Mouse (Mus musculus): ENCODE data around the gene Fkbp1a. TPM values are rescaled to one million over a fixed set of nuclear protein-coding genes. Genes with fewer than 3 reads are reported as not detected.
A peak's percentile ranks its signal among the peaks of the same experiment; 100 is the strongest.

The Fkbp1a gene
- polyA plus RNA-seq (2012; rRNA removed), result 33.4 and 37.1 TPM in 2 replicates

GRCm38 (mm10) chr2:151542323-151543062 is at the start of gene Fkbp1a:
Fkbp1a (plus strand) TSS chr2:151542483.
- H3K27ac ChIP-seq (ENCODE audit: insufficient read depth, low read length), result peak within 1 kb of the TSS; percentile 88
- no peaks in the 10 kb centered on the region for H3K27me3 ChIP-seq (ENCODE audit: control insufficient read depth, insufficient read depth, low read length)
- peak within 1 kb of the TSS; percentile 97 for H3K4me3 ChIP-seq (ENCODE audit: extremely low read depth, insufficient read depth, insufficient read length)
- TF ChIP-seq CTCF (IDR thresholded peaks at IDR 0.05; ENCODE audit: extremely low read depth, insufficient read depth, insufficient read length, insufficient replicate concordance) (no peak), POLR2A (IDR thresholded peaks at IDR 0.05; ENCODE audit: low read depth, low read length) (peak; percentile 70; the same call in 1 of the 2 replicates)
- peaks cover 10% of the 10 kb centered on the region; the same call in 1 of the 2 replicates for H3K4me1 ChIP-seq (ENCODE audit: control insufficient read depth, insufficient read depth, insufficient read length)
- DNase-seq (ENCODE audit: low read depth in 1 of 2, low spot score in 2 of 2), result peak; percentile 72 to 95
- H3K36me3 ChIP-seq (ENCODE audit: control insufficient read depth, insufficient read depth, low read length), result peaks cover 3% of the 10 kb centered on the region
- under 1% methylated on average over 85 of the region's 93 CpGs for WGBS

- 2% methylated on average over 68 of the region's 73 CpGs for WGBS
- Histone ChIP-seq H3K4me3 (ENCODE audit: extremely low read depth, insufficient read depth, insufficient read length) (peak within 1 kb of the TSS; percentile 93), H3K27ac (ENCODE audit: insufficient read depth, low read length) (0 out of 2 replicates have a peak within 1 kb of the TSS, but pooled peaks have one; percentile 7), H3K4me1 (ENCODE audit: control insufficient read depth, insufficient read depth, insufficient read length) (no peaks in the 10 kb centered on the region), H3K27me3 (ENCODE audit: control insufficient read depth, insufficient read depth, low read length) (no peaks in the 10 kb centered on the region), H3K36me3 (ENCODE audit: control insufficient read depth, insufficient read depth, low read length) (peaks cover 9% of the 10 kb centered on the region)
- peak; percentile 83 to 86 for DNase-seq (ENCODE audit: low read depth in 1 of 2, low spot score in 2 of 2)
- TF ChIP-seq POLR2A (IDR thresholded peaks at IDR 0.05; ENCODE audit: low read depth, low read length) (peak; percentile 81), CTCF (IDR thresholded peaks at IDR 0.05; ENCODE audit: extremely low read depth, insufficient read depth, insufficient read length, insufficient replicate concordance) (peak; percentile 95)
Measured at GRCm38 (mm10) chr2:151494035-151494803, 48.1 kb upstream of the Fkbp1a start, which contains the start of gene Nsfl1c. Nsfl1c (plus strand) TSS chr2:151494182.

GRCm38 (mm10) chr2:151498358-151498757 is 43.9 kb upstream of the Fkbp1a start:
- H3K27me3 ChIP-seq (ENCODE audit: control insufficient read depth, insufficient read depth, low read length), result no peaks in the 10 kb centered on the region
- no peak overlapping the region for H3K27ac ChIP-seq (ENCODE audit: insufficient read depth, low read length)
- H3K36me3 ChIP-seq (ENCODE audit: control insufficient read depth, insufficient read depth, low read length), result peaks cover 23% of the 10 kb centered on the region
- no peak for DNase-seq (ENCODE audit: low read depth in 1 of 2, low spot score in 2 of 2)
- H3K4me3 ChIP-seq (ENCODE audit: extremely low read depth, insufficient read depth, insufficient read length), result no peak overlapping the region
- 87% methylated on average over 3 of the region's 3 CpGs for WGBS
- TF ChIP-seq CTCF (IDR thresholded peaks at IDR 0.05; ENCODE audit: extremely low read depth, insufficient read depth, insufficient read length, insufficient replicate concordance), result no peak
- TF ChIP-seq POLR2A (IDR thresholded peaks at IDR 0.05; ENCODE audit: low read depth, low read length), result no peak
- H3K4me1 ChIP-seq (ENCODE audit: control insufficient read depth, insufficient read depth, insufficient read length), result no peaks in the 10 kb centered on the region

- 85% methylated on average over 6 of the region's 6 CpGs for WGBS
- DNase-seq (ENCODE audit: low read depth in 1 of 2, low spot score in 2 of 2), result no peak
- H3K4me1 ChIP-seq (ENCODE audit: control insufficient read depth, insufficient read depth, insufficient read length), result no peaks in the 10 kb centered on the region
- H3K27ac ChIP-seq (ENCODE audit: insufficient read depth, low read length), result no peak overlapping the region
- H3K27me3 ChIP-seq (ENCODE audit: control insufficient read depth, insufficient read depth, low read length), result no peaks in the 10 kb centered on the region
- H3K36me3 ChIP-seq (ENCODE audit: control insufficient read depth, insufficient read depth, low read length), result peaks cover 30% of the 10 kb centered on the region
- TF ChIP-seq CTCF (IDR thresholded peaks at IDR 0.05; ENCODE audit: extremely low read depth, insufficient read depth, insufficient read length, insufficient replicate concordance) (no peak), POLR2A (IDR thresholded peaks at IDR 0.05; ENCODE audit: low read depth, low read length) (no peak)
- H3K4me3 ChIP-seq (ENCODE audit: extremely low read depth, insufficient read depth, insufficient read length), result no peak overlapping the region
Measured at GRCm38 (mm10) chr2:151500442-151501007, 41.8 kb upstream of the Fkbp1a start.

GRCm38 (mm10) chr2:151504226-151504625 is 38.1 kb upstream of the Fkbp1a start:
- Histone ChIP-seq H3K36me3 (ENCODE audit: control insufficient read depth, insufficient read depth, low read length) (peaks cover 39% of the 10 kb centered on the region), H3K27ac (ENCODE audit: insufficient read depth, low read length) (no peak overlapping the region), H3K4me1 (ENCODE audit: control insufficient read depth, insufficient read depth, insufficient read length) (no peaks in the 10 kb centered on the region), H3K27me3 (ENCODE audit: control insufficient read depth, insufficient read depth, low read length) (no peaks in the 10 kb centered on the region), H3K4me3 (ENCODE audit: extremely low read depth, insufficient read depth, insufficient read length) (no peak overlapping the region)
- DNase-seq (ENCODE audit: low read depth in 1 of 2, low spot score in 2 of 2), result no peak
- WGBS, result 86% methylated on average over 4 of the region's 4 CpGs
- TF ChIP-seq POLR2A (IDR thresholded peaks at IDR 0.05; ENCODE audit: low read depth, low read length) (no peak), CTCF (IDR thresholded peaks at IDR 0.05; ENCODE audit: extremely low read depth, insufficient read depth, insufficient read length, insufficient replicate concordance) (no peak)

- H3K36me3 ChIP-seq (ENCODE audit: control insufficient read depth, insufficient read depth, low read length), result peaks cover 33% of the 10 kb centered on the region
- no peak overlapping the region for H3K4me3 ChIP-seq (ENCODE audit: extremely low read depth, insufficient read depth, insufficient read length)
- DNase-seq (ENCODE audit: low read depth in 1 of 2, low spot score in 2 of 2), result no peak
- TF ChIP-seq POLR2A (IDR thresholded peaks at IDR 0.05; ENCODE audit: low read depth, low read length), result no peak
- no peak for TF ChIP-seq CTCF (IDR thresholded peaks at IDR 0.05; ENCODE audit: extremely low read depth, insufficient read depth, insufficient read length, insufficient replicate concordance)
- H3K27me3 ChIP-seq (ENCODE audit: control insufficient read depth, insufficient read depth, low read length), result no peaks in the 10 kb centered on the region
- H3K4me1 ChIP-seq (ENCODE audit: control insufficient read depth, insufficient read depth, insufficient read length), result no peaks in the 10 kb centered on the region
- H3K27ac ChIP-seq (ENCODE audit: insufficient read depth, low read length), result no peak overlapping the region
Measured at GRCm38 (mm10) chr2:151512199-151512598, 30.1 kb upstream of the Fkbp1a start.
